Mouse (Mus musculus): ENCODE measurements at regions not wholly inside any gene's neighbourhood (a gene's known extent, or its start where the extent isn't known, plus 50 kb on each side); places are given as distances from the start of the nearest gene placed in this dataset.

DNA sequence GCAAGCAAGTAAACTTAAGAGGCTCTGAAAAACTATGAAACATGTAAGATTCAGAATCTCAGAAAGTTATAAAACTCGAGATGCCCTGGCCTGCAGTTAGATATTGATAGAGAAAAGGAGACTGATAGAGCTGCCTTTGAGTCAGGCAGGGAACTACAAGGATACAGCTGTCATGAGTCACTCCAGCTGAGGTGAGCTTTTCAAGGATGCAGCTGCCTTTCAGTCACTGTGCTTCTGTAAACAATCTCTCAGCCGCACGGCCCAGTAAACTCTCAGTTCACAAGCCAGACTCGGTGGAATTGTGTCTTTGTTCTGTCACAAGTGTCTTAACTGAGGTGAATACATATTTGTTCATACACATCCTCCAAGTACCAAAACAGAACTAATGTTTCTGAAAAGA lies 334.9 kb upstream of the Rsrc1 start:
- DNase-seq (ENCODE audit: low spot score in 2 of 2) = no peak

- DNase-seq (ENCODE audit: low spot score in 2 of 2) = no peak
Observed at GRCm38 (mm10) chr3:66649271-66649670, 331.9 kb upstream of the Rsrc1 start.

DNA sequence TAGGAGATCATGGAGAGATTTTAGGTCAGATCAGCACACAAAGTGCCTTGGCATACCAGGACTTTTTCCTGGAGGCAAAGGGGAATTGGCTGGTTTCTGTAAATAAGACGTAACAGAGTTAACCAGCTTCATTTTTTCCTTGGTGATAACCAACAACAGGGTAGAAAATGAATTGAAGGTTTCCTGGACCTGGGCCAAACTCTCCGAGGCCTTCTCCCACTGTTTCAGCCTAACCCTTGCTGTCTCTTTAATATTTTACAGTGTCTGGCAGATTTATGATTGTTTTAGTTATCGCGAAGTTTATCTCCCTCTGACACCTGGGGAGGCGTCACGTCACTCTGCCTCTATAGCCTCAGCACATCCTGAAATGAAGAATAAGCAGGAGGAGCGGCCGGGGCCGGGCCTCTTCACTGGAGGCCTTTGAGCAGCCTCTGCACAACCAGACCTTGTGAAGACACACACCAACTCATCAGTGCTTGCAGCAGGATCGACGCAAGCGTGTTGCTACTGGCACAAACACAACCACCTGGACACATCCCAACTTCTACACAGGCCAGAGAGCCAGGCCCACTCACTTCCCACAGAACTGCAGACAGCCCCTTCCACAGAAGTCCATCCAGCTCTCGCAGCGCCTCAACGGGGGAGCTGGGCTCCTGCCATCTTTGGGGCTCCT lies 331.0 kb upstream of the Rsrc1 start:
- DNase-seq (ENCODE audit: low spot score in 2 of 2) = no peak

- no peak for DNase-seq (ENCODE audit: low spot score in 2 of 2)
Observed at GRCm38 (mm10) chr3:66650749-66651472, 330.3 kb upstream of the Rsrc1 start.

GRCm38 (mm10) chr3:66652139-66652846 lies 328.9 kb upstream of the Rsrc1 start:
- no peak for DNase-seq (ENCODE audit: low spot score in 2 of 2)

DNA sequence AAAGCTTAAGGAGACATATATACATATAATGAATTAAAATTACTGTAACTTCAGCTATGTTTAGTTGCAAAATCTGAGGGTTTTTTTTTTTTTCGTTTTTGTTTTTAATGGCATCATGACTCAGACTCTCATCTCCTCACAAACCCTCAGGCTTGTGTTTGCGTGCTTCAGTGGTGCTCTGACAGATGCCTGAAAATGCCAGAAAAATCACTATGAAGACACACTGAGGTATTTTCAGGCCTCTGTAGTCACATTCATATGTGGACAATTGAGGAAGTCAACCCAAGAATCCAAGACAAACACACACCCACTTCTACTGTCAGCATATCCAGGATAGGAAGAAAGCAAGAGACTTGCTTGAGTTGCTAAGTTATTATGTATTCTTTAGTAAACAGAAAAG lies 327.2 kb upstream of the Rsrc1 start:
- no peak for DNase-seq (ENCODE audit: low spot score in 2 of 2)

GRCm38 (mm10) chr3:66654860-66655259 lies 326.3 kb upstream of the Rsrc1 start:
- DNase-seq (ENCODE audit: low spot score in 2 of 2) = no peak

- DNase-seq (ENCODE audit: low spot score in 2 of 2) = no peak
Observed at GRCm38 (mm10) chr3:66656458-66656857, 324.7 kb upstream of the Rsrc1 start.

- DNase-seq (ENCODE audit: low spot score in 2 of 2) = no peak
Observed at GRCm38 (mm10) chr3:66660555-66660954, 320.6 kb upstream of the Rsrc1 start.

GRCm38 (mm10) chr3:66661826-66662618 lies 319.2 kb upstream of the Rsrc1 start:
- DNase-seq (ENCODE audit: low spot score in 2 of 2) = no peak

DNA sequence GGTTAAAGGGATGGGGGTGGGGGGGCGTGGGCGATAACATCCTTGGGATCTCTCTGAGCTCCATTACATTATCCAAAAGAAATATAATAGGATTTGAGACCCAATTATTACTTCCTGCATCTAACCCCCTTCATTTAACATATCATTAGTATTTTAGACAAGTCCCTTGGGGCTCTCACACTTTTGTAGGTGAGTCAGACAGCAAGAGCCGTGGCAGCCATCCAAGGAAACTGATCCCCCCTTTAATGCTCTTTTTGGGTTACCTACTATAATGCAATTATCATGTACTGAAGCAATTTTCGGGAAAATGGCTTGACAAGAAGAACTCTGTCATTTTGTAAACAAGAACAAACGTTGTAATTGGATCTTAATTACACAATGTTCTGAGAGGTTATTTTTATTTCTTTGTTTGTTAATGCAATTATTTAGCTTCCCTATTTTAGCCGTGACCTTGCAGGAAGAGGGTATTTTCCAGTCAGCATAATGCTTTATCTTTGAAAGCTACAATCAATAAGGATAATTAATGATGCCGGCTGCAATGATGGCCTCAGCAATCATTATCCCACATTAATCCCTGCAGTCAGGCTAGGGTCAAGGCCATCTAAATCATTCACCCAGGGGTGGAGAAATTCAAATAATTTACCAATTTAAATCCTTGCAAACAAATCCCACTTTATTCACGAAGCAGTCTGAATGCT lies 297.5 kb upstream of the Rsrc1 start:
- DNase-seq (ENCODE audit: low spot score in 2 of 2) = no peak

DNA sequence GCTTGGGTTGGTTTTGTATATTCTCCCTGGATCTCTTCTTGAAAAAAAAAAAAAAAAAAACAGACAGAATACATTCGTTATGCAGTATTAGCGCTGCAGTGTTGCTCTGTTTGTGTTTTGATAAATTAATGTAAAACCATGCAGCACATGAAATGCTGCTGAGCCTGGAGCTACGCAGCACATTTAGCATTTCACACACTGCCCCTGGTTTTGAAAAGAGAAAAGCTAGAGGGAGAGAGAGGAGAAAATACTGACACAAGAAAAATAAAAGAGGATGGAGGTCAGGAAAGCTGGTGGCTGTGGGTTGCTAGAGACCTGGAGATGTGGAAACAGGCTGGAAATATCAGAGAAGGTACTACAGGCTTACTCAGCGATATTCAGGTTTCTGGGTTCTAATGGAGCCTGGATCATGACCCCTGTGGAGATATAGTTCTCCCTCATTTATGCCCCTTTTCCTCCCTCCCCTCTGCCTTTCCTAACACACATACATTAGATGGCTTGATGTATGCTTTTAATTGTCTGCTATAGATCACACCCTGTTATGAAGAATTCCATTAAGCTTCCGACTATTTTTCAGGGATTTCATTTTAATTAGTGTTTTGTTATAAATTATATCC lies 296.8 kb upstream of the Rsrc1 start:
- DNase-seq (ENCODE audit: low spot score in 2 of 2) = no peak

GRCm38 (mm10) chr3:66685136-66685535 lies 296.1 kb upstream of the Rsrc1 start:
- no peak for DNase-seq (ENCODE audit: low spot score in 2 of 2)

DNA sequence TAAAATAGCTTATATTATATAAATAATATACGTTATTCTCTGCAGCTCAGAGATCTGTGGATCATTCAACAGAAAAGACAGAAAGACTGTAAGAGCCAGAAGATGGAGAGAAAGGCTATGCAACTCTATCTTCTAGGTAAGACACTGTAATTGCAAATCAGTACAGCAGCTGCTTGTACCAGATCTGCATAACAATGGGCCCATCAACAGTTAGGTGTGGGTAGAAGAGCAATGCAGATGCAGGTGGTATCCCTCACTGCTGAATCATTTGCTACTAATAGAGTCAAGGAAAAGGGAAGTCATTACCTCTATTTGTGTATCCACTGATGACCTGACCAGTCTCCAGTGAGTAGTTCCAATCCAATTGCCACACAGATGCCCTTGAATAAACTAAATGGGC lies 294.1 kb upstream of the Rsrc1 start:
- no peak for DNase-seq (ENCODE audit: low spot score in 2 of 2)

DNA sequence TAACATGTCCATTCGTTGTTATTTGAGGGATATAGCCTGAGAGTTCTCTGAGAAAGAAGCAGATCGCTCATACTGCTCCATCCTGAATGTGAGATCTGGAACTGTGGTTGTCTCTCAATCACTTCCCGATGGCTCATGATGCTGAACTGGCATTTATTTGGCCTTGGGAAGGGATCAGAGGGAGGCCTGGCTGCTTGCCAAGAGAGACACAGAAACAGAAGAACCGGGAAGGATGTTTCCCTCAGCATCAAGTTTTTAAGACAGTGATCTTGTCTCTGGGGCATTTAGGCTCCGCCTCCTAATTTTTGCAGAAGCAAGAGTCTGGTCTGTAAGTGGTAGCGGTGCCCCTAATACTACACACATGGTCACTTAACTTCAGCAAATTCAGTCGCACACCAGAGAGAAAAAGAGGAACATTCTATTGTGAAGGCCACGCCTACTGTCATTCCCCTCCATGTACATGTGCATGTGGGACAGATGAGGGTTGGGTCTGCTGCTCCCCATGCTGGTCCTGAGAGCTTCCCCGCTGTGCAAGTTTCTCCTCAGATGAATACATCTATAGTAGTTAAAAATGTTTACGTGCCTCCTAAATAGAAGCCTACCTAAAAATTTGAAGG lies 290.2 kb upstream of the Rsrc1 start:
- DNase-seq (ENCODE audit: low spot score in 2 of 2) = no peak

DNA sequence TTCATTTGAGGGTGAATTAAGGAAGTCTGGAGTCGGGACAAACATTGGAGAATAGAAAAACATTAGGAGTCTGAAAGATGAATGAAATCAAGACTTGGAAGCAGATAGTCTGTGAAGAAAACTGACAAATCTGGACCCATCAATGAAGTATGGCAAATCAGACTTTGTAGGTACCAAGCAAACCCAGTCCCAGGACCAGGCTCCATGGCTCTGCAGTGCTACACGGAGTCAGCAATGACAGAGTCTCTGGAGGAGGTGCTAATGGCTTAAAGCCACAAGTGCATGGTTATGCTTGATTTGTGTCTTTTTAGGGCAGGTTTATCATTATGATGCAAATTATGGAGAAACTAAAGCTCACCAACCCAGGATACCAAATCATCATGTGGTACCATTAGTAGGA lies 286.1 kb upstream of the Rsrc1 start:
- DNase-seq (ENCODE audit: low spot score in 2 of 2) = no peak

DNA sequence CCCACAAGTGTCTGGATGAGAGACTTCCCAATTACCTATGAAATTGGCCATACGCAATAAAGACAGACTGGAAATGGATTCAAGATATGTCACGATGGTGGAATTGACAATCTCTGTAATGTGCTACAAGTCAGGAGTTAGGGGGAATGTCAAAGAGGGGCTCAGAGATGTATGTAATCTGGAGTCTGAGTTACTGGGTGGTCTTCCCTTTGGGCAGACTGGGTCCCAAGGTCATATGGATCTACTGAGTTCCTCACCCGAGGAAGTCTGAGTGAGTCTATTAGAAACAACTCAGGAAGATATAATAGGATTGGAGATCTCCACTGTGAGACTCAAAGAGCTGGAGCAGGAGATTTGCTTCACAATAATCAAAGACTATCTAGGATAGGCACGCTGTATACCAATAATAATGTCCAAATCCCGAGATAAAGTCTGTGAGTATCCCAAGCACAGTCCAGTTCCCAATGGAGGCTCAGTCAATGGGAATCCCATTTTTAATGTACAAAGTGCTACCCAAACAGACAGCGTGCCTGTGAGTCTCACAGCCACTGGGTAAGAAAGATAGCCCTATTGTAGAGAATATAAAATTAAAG lies 285.4 kb upstream of the Rsrc1 start:
- DNase-seq (ENCODE audit: low spot score in 2 of 2) = no peak

- DNase-seq (ENCODE audit: low spot score in 2 of 2) = no peak
Observed at GRCm38 (mm10) chr3:66698083-66698482, 283.1 kb upstream of the Rsrc1 start.

DNA sequence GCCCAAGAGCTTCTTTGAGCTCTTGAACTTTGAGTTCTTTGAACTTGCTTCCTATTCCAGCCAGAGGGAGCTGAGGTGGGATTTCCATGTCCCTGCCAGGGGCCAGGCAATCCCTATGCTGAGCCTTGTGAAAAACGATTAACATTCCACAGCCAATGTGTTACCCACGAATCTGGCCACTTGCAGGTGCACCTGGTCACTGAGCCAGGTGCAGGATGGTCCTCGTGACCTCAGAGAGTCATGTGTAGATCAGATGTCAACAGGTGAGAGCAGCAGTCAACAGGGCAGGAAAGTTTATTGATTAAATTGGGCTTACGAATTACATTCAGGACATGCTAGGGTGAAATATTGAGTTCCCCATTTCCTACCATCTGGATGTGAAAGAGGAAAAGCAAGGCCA lies 275.4 kb upstream of the Rsrc1 start:
- DNase-seq (ENCODE audit: low spot score in 2 of 2) = no peak

GRCm38 (mm10) chr3:66735468-66735867 lies 245.7 kb upstream of the Rsrc1 start:
- no peak for DNase-seq (ENCODE audit: low spot score in 2 of 2)
